Mouse (Mus musculus) right cerebral cortex, postnatal 14 days (tissue): Measurements from ENCODE around the gene Fcer1a.
"Not testable (repeated sequence)": the region's sequence is repeated elsewhere in the genome, so short reads cannot be mapped to it uniquely, and the experiment has no call there.

Source experiments
- DNase-seq: peaks from one replicate; pipeline ENCODE4 v3.0.0; 2022

Gene Fcer1a

GRCm38 (mm10) chr1:173227081-173227480, at the start of gene Fcer1a:
TSS of gene Fcer1a (minus strand) at chr1:173227214.
- DNase-seq: no peak

- DNase-seq: no peak
These were observed 38.7 kb upstream of the Fcer1a start, which contains the start of gene Olfr418 for GRCm38 (mm10) chr1:173265701-173266100. TSS of gene Olfr418 (plus strand) at chr1:173266001.

- DNase-seq: no peak
These were observed 22.9 kb upstream of the Fcer1a start for GRCm38 (mm10) chr1:173249888-173250287.

GRCm38 (mm10) chr1:173237004-173237403, 10.0 kb upstream of the Fcer1a start:
- DNase-seq: not testable (repeated sequence)

GRCm38 (mm10) chr1:173216481-173216880, 10.5 kb downstream of the Fcer1a start:
- DNase-seq: no peak

- no peak for DNase-seq
These were observed 14.9 kb downstream of the Fcer1a start, which contains the start of gene Olfr1404 for GRCm38 (mm10) chr1:173212092-173212491. TSS of gene Olfr1404 (plus strand) at chr1:173212392.

GRCm38 (mm10) chr1:173197508-173197907, 29.5 kb downstream of the Fcer1a start, which contains the start of gene Olfr218:
TSS of gene Olfr218 (plus strand) at chr1:173197808.
- no peak for DNase-seq

- no peak for DNase-seq
These were observed 30.7 kb downstream of the Fcer1a start for GRCm38 (mm10) chr1:173196359-173196758.

- DNase-seq: no peak
These were observed 35.0 kb downstream of the Fcer1a start for GRCm38 (mm10) chr1:173192059-173192458.

GRCm38 (mm10) chr1:173190540-173190939, 36.5 kb downstream of the Fcer1a start, which contains the start of gene Olfr1406:
TSS of gene Olfr1406 (minus strand) at chr1:173190640.
- DNase-seq: no peak

GRCm38 (mm10) chr1:173174154-173174842, 52.7 kb downstream of the Fcer1a start:
- DNase-seq: no peak
